Mouse (Mus musculus) liver (tissue): ENCODE data around the gene Capn3.

Experiments
- DNase-seq: peaks from one replicate; pipeline ENCODE4 v3.0.0-alpha.2; 2020; ENCODE audit warnings: mixed read lengths

The Capn3 gene

DNA sequence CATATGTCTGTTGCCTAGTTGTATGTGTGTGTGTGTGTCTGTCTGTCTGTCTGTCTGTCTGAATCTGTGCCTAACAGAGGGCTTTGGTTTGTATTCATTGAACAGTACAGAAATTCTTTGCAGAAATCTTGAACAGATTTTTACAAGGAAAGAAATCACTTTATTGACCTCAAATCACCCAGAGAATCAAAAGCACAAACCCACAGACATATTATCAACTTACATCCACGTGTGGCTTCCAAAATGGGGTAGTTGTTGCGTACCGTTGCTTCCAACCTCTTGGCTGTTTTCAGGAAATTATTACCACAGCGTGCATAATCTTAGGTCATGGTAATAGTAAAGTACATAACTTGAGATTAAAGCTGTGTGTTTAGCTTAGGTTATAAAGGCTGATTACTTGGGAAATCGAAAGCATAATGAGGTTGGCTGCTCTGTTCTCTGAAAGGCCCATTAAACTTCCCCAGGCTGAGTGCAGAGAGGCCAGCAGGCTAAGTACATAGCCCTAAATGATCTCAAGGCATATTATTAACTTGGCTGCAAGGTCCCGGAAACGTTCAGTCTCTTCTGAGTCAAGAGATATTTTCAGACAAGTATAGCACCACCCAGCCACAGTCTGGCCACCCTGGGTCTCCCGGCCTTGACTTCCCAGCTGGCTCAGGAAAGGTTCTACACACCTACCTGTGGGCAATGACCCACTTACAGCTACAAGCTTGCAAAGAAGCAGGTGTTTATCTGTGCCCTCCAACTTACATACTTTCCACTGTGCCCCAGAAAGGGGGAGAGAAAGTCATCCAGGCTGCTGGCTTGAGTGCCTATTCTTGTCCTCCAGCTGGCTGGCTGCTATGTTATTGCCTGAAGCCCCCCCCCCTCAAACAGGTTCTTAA is 26.9 kb downstream of the Capn3 start:
- DNase-seq = no peak

DNA sequence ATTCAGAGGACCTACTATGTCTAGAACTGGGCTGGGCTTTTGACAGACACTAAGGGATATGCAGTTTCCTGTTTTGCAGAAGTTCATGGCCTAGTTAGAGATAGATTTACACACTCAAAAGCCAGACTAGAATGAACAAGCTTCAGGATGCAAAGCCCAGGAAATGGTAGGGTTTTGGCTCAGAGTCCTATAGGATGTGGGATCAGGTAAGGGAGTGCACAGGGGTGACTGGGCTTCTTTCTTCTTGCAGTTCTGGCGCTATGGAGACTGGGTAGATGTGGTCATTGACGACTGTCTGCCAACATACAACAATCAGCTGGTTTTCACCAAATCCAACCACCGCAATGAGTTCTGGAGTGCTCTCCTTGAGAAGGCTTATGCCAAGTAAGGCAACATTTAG is 28.4 kb downstream of the Capn3 start:
- DNase-seq = no peak

DNA sequence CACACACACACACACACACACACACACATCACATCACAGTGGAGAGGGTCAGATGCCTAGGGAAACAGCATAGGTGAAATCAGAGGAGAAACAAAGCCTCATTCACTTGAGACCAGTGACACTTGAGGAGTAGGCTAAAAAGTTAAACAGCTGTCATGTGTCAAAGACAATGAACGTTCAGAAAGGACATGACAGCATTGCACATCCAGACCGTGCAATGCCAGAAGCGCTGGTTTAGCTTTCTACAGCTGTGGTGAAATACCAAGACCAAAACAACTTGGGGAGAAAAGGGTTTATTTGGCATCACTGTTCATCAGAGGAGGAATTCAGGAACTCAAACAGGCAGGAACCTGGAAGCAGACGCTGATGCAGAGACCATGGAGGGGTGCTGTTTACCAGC is 37.4 kb downstream of the Capn3 start:
- DNase-seq = no peak

DNA sequence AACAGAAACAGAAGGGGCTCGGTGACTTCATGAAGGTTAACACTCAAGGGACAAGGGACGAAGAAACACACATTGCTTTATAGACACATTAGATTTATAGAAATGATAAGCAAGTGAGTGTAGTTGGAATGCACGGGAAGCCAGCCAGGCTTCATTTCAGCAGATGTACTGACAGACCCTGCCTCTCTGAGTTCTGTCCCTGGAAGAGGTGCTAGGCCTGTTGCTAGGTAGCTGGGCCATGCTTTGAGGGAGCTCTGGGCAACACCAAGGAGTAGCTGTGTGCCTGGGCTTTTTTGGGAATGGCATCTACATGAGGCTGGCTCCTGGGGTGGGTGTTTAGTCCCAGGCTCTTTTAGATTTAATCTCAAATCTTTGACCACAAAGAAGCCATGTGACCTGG is 40.7 kb downstream of the Capn3 start:
- DNase-seq = no peak

DNA sequence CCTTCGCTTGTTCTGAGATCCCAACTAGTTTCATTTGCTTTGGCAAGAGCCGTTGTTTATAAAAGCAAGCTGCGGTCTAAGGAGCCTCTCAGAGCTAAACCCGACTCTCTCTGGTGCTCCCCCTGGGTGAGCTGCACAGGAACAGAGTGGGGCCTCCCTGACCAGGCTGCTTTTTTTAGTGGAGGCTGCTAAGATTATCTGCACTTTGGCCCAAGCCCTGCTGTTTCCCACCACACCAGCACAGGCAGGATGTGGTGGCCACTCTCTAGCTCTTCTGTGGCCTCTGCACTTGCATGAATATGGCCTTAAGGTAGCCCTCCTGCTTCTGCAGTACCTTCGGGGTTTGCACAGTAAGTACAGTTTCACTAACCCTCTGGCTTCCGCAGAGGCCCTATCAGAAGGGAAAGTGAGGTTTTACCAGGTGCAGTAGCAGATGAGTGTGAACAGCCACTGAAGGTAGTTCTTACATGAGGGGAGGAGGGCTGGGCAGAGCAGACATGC is 44.2 kb downstream of the Capn3 start:
- peak; percentile 27 for DNase-seq

DNA sequence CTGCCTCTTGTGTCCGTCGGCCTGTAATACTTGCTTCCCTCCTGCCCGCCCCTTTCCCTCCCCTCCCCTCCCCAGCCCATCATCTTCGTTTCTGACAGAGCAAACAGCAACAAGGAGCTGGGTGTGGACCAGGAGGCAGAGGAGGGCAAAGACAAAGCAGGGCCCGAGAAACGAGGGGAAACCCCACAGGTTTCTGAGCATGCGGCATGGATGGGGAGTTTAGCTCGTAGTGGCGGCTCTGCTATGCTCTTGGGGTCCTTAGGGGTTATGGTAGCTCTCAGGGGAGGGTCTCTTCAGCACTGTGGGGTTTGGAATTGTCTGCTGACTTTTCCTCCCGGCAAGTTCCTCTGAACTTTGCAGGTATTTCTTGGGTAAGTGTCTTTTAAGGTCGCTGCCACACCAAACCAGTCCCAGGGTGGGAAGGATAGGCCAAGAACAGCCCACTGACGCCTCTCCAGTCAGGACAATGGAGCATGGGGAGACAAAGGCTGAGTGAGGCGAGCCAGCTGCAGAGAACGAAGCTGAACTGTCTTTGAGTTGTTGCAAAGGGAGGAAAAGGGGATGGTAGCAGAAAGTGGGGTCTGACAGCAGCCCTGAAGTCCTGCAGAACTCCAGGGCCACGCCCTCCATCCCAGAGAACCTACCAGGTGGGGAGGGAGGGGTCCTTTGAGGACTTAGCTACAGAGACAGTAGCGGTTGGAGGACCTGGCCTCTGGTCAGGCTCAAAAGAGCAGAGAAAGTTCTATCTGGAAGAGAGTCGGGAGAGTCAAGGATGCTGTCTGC is 45.5 kb downstream of the Capn3 start:
- DNase-seq = no peak

DNA sequence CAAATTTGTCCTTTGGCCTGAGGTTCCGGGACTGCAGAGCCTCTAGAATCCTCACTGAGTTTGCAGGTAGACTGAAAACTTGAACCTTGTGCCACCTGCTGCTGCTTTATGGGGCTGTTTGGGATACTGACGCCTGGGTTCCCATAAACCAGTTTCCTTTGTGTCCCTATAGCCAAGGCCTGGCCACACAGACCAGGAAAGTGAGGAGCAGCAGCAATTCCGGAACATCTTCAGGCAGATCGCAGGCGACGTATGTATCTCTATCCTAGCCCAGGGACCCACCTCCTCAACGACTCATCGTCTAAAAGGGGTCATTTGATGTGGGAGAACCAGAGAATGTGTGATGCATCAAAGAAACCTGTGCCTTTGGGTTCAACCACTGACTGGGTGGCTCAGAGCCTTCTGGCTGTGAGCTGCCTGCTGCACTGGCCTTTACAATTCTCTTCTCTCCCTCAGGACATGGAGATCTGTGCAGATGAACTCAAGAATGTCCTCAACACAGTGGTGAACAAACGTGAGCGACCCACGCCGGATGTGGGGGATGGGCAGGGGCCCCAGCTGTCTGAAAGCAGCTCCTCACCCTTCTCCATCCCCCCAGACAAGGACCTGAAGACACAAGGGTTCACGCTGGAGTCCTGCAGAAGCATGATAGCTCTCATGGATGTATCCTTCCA is 46.2 kb downstream of the Capn3 start:
- DNase-seq = no peak

DNA sequence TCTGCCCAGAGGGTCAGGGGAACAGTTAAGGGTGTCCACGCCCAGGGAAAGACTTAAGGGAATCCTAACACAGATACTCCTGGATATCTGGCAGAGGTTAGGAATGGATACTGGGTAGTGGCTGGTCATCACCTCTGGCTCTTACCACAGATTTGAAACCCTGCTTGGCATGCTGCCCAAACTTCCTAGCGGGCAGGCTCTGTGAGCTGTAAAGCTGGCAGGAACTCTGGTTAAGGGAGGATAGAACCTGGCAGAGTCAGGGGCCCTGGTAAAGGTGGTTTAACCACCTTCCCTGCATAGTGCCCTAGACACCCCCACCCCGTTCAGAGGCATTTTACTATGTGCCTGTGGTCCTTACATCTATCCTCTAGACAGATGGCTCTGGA is 46.8 kb downstream of the Capn3 start:
- no peak for DNase-seq

DNA sequence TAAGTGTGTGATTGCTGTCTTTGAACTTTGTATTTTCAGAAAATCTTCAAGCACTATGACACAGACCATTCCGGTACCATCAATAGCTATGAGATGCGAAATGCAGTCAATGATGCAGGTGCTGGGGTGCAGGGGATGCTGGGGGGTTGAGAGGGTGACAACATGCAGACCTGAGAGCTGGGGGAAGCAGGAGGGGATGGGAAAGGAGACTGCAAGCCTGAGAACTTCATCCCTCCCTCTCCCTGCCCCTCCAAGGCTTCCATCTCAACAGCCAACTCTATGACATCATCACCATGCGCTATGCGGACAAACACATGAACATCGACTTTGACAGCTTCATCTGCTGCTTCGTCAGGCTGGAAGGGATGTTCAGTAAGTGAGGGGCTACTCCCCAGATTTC is 47.3 kb downstream of the Capn3 start:
- DNase-seq = no peak

DNA sequence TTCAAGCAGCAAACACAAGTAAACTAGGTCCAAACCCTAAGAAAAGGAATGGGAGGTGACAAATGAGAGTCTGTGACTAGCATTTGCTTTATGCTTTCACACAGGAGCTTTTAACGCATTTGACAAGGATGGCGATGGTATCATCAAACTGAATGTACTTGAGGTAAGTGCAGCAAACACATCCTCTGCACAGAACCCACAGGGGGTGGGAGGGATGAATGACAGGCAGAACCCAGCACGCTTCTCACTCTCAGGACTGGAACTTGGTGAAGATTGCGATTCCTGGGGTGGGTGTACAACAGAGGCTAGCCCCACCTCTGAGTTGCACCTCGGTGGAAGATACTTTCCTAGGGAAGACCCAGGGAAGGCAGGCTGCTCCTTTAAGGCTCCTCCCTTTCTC is 48.2 kb downstream of the Capn3 start:
- no peak for DNase-seq

DNA sequence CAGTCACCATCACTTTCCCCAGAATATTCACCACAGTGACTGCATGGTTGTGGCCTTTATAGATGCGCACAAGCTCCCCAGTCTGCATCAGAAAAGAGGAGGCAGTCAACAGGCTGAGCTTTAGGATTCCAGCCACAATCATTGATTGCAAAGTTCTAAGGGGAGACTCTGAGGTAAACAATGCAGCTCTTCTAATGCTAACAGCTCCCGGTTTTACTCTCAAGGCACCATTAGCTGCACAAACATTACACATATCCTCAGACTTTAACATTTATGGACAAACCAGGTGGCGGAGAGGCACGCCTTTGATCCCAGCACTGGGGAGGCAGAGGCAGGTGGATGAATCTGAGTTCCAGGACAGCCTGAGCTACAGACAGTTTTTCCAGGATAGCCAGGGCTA is 58.4 kb downstream of the Capn3 start:
- DNase-seq = no peak

DNA sequence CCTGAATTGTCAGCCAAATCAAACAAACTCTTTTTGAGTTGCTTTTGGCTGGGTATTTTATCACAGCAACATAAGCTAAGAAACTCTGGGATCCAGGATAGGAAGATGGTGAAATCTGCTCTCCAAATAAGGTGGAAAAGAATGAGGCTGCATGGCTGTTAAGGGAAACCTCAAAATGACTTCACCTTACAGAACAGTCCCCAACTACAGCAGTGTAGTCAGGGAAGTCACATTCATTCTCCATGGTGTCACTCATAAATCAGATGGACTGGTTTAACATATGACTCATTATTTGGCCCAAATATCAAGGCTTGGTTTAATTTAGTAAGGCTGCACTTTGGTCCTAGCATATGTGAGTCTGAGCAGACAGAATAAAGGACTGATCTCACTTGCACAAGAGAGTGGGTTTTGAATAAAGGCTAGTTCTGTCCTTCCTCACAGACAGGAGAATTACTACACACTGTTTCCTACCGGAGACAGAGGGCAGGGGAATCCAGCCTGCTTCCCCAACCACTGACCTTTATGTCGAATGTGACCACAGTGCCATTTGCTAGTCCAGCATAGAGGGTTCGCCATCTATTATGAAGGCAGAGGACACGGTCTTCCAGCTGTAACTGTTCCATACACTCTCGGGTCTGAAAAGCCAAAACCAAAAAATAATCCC is 62.9 kb downstream of the Capn3 start:
- no peak for DNase-seq

DNA sequence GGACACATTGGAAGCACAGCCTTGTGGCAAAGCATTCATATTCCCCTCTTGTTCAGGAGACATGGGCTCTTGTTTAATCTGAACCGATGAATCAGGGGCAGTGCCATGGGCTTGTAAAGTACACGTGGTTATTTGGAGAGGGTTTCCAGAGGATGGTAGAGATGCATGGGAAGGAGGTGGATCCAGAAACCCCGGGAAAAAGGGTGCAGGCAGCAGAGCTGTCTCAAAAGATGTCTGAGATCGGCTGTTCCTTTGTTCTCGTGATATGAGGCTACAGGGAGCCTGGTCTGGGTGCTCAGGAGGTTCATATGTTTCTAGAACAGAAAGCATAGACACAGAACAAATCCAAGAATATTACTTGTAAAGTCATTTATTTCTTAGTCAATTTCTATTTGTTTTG is 71.0 kb downstream of the Capn3 start:
- no peak for DNase-seq

DNA sequence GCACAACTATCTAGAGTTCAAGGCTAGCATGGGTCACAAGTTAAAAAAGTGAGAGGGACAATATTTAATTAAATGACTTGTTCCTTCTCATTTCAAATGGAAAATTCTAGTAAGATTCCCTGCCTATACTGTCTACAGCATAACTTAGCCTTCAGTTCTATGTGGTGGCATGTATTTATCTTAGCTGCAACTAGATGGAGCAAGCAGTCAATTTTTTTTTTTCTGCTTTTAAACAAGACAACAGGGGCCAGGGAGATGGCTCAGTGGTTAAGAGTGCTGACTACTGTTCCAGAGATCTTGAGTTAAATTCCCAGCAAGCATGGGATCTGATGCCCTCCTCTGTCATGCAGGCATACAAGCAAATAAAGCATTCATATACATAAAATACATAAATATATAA is 73.7 kb downstream of the Capn3 start:
- DNase-seq = no peak

DNA sequence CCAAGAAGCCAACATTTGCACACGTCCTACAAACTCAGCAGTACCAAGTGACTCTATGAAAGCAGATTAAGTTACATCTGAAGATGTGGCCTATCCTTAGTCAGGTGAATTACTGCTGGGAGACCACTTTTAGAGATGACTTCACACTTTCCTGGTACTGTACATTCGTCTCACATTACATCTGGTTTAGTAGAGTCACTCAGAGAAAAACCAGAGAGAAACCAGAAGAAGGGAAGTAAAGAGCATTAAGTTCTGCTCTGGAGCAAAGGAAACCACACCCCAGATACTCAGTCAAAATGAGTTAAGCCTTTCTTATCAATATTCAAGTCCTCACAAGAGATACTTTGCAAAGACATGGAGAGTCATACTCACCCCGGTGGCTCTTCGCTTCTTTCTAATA is 75.4 kb downstream of the Capn3 start:
- no peak for DNase-seq

DNA sequence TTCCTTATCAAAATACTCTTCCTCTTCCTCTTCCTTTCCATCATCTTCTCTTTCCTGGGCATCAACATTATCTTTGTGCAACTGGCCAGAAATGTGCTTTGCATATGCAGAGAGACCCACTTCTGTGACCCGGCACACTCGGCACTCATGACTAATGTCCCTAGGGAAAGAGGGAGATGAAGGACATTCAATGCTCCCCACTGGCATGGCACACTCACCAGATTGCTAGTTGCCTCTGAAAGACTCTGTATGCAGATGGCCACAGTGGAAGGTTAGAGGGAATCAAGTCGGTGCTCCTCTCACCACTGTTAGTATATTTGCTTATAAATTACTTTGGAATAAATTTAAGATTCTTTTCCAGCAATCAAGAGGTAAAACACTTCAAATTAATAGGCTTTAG is 83.5 kb downstream of the Capn3 start:
- DNase-seq = no peak

DNA sequence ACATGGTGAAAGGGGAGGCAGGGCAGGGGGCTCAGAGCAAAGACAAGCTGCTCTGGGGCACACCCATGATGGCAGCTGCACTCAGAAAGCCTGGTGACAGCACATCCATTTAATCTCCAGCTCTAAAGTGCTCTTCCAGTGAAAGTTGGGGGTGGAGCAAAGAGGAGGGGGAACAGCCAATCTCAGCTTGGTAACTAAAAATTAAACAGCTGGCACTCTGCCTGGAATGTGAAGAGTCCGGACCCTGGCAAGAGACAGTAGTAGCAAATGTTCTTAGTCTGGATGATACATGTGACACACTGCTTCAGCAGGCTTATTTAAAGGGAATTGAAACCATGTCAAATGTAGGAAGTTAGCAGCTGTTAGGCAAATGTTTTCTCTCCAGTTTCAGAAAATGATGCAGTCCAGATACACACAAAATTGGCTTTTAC is 84.0 kb downstream of the Capn3 start:
- peak; percentile 33 for DNase-seq

DNA sequence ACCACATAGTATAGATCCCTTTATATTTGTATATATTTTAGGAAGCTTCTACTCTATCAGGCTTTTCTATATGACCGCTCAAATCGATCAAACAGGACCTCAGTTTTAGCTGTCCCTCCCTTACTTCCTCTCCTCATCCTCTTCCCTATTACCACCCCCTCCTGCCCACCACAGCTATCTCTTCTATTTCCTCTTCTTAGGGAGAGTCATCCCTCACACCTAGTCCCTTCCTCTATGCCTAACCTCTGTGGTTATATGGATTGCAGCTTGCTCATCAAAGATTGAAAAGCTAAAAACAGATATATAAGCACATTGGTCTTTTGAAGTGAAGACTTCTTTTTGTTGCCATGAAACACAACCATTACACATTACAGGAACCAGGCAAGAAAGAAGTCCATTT is 88.9 kb downstream of the Capn3 start:
- DNase-seq = no peak
